Mouse (Mus musculus) ES-Bruce4 (cell line): ENCODE results near the gene Gm10031. TPM values are rescaled to one million over a fixed set of nuclear protein-coding genes. Genes with fewer than 3 reads are reported as not detected.

Source experiments
- H3K27ac ChIP-seq: 2 replicates; pipeline ENCODE4 v1.5.1; 2012; ENCODE audit warnings: low read length, inconsistent platforms; ENCODE audit not compliant: insufficient read depth
- H3K27me3 ChIP-seq: 2 replicates; pipeline ENCODE4 v1.6.1; 2012; ENCODE audit warnings: mild to moderate bottlenecking, low read length, inconsistent platforms; ENCODE audit not compliant: control insufficient read depth, poor library complexity, insufficient read depth, severe bottlenecking
- H3K36me3 ChIP-seq: 2 replicates; pipeline ENCODE4 v1.6.1; 2012; ENCODE audit warnings: inconsistent platforms, mild to moderate bottlenecking, low read length, moderate library complexity; ENCODE audit not compliant: control insufficient read depth, poor library complexity, insufficient read depth, severe bottlenecking
- H3K4me1 ChIP-seq: one replicate; pipeline ENCODE4 v1.8.1; 2011; ENCODE audit warnings: low read length; ENCODE audit not compliant: control insufficient read depth, insufficient read depth
- H3K4me3 ChIP-seq: 2 replicates; pipeline ENCODE4 v1.5.1; 2011; ENCODE audit warnings: low read depth, mild to moderate bottlenecking, low read length
- H3K9ac ChIP-seq: 2 replicates; pipeline ENCODE4 v1.6.1; 2012; ENCODE audit warnings: low read depth, mild to moderate bottlenecking, inconsistent platforms; ENCODE audit not compliant: poor library complexity, severe bottlenecking
- H3K9me3 ChIP-seq: replicated peaks from 2 replicates; pipeline ENCODE4 v1.6.1; 2012; ENCODE audit warnings: mild to moderate bottlenecking, low read length, inconsistent platforms; ENCODE audit not compliant: control insufficient read depth, poor library complexity, insufficient read depth, severe bottlenecking
- CTCF ChIP-seq: IDR thresholded peaks from one replicate; pipeline ENCODE4 v1.8.1; 2011; ENCODE audit warnings: low read depth, low read length
- EP300 ChIP-seq: IDR thresholded peaks from 2 replicates; pipeline ENCODE4 v1.6.1; 2011; ENCODE audit warnings: low read depth, low read length; ENCODE audit not compliant: insufficient read depth
- POLR2A ChIP-seq: IDR thresholded peaks from one replicate; pipeline ENCODE4 v1.8.1; 2011; ENCODE audit warnings: low read length; ENCODE audit not compliant: insufficient read depth
- polyA plus RNA-seq: library from polyadenylated mRNA; stranded (reverse); fragments of >200 nt; gene quantifications from 2 replicates; pipeline ENCODE4 v1.2.4, GENCODE M21; 2011; ENCODE audit warnings: low read depth; ENCODE audit not compliant: missing spikeins, insufficient read depth, insufficient read length

Gm10031 gene
- polyA plus RNA-seq, 1 experiment, result 29.7 TPM

DNA sequence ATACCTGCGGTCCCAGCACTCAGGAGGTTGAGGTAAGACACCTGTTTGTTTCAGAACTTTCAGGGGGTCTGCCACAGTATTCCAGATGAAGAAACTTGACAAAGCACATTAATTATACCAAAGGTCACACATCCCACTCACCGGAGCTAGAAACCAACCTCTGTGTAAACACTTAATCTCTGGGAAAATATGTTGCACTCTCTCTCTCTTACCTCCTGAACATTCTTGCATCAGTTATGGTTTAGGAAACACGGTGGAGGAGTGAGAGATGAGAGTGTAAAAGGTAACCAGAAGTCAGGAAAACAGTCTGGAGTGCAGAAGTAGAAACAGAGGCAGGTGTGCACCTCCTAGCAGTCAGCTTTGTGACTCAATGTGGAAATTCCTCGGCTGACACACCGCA lies 35.8 kb upstream of the Gm10031 start:
- Histone ChIP-seq H3K4me1 (no peaks in the 10 kb centered on the region), H3K27me3 (no peaks in the 10 kb centered on the region), H3K9ac (no peak overlapping the region), H3K4me3 (no peak overlapping the region), H3K9me3 (no peaks in the 10 kb centered on the region), H3K27ac (no peak overlapping the region), H3K36me3 (no peaks in the 10 kb centered on the region)
- TF ChIP-seq EP300, result no peak
- TF ChIP-seq CTCF, result no peak
- TF ChIP-seq POLR2A, result no peak

GRCm38 (mm10) chr1:156491226-156491796 lies 32.5 kb upstream of the Gm10031 start:
- Histone ChIP-seq H3K36me3 (no peaks in the 10 kb centered on the region), H3K4me1 (no peaks in the 10 kb centered on the region), H3K27me3 (no peaks in the 10 kb centered on the region), H3K27ac (no peak overlapping the region), H3K9me3 (no peaks in the 10 kb centered on the region), H3K4me3 (no peak overlapping the region), H3K9ac (no peak overlapping the region)
- TF ChIP-seq POLR2A, result no peak
- TF ChIP-seq CTCF, result no peak
- TF ChIP-seq EP300, result no peak

GRCm38 (mm10) chr1:156495025-156495424 lies 28.8 kb upstream of the Gm10031 start:
- no peaks in the 10 kb centered on the region for H3K36me3 ChIP-seq
- H3K9me3 ChIP-seq, result no peaks in the 10 kb centered on the region
- H3K27me3 ChIP-seq, result no peaks in the 10 kb centered on the region
- TF ChIP-seq POLR2A (no peak), EP300 (no peak), CTCF (no peak)
- no peaks in the 10 kb centered on the region for H3K4me1 ChIP-seq
- no peak overlapping the region for H3K27ac ChIP-seq
- no peak overlapping the region for H3K4me3 ChIP-seq
- no peak overlapping the region for H3K9ac ChIP-seq

DNA sequence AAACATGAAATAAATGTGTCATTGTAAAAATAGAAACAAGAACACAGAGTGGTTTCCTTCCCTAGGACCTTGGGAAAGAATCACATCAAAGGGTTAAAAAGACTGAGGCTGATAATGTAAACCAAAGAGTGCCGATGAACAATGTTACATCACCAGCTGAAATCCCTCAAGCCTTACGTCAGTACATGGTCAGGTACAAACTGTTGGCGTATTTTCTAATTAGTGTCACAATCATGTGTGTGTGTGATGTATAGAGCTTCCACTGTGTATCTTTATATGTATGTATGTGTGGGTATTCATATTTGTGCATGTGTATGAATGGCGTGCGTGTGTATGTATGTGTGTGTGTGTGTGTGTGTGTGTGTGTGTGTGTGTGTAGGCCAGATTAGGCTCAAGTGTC lies 26.9 kb upstream of the Gm10031 start:
- H3K27ac ChIP-seq, result no peak overlapping the region
- H3K4me3 ChIP-seq, result no peak overlapping the region
- no peak overlapping the region for H3K9ac ChIP-seq
- H3K27me3 ChIP-seq, result no peaks in the 10 kb centered on the region
- H3K36me3 ChIP-seq, result no peaks in the 10 kb centered on the region
- no peak for TF ChIP-seq POLR2A
- TF ChIP-seq CTCF, result no peak
- no peak for TF ChIP-seq EP300
- no peaks in the 10 kb centered on the region for H3K9me3 ChIP-seq
- H3K4me1 ChIP-seq, result no peaks in the 10 kb centered on the region

DNA sequence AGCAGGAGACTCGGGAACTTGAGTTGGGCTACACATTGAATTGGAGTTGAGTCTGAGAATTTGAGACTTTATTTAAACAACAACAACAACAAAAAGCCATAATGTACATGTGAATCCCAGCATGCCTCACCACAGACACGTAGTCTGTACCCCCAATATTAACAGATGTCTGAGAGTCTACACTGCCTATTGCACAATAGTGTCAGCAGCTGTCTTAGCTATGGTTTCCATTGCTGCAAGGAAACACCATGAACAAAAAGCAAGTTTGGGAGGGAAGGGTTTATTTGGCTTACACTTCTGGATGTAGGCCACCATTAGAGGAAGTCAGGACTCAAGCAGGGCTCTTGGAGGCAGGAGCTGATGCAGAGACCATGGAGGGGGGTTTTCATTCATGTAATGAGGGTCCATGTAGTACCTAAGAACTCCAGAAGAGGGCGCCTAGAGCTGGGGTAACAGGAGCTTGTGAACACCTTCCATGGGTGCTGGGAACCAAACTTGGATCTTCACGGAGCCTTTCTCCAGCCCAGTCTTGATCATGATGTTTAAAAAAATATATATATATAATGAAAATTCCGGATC lies 18.8 kb upstream of the Gm10031 start:
- no peak for TF ChIP-seq POLR2A
- TF ChIP-seq EP300, result no peak
- no peak for TF ChIP-seq CTCF
- Histone ChIP-seq H3K4me3 (no peak overlapping the region), H3K27ac (no peak overlapping the region), H3K36me3 (no peaks in the 10 kb centered on the region), H3K4me1 (no peaks in the 10 kb centered on the region), H3K9me3 (no peaks in the 10 kb centered on the region), H3K27me3 (no peaks in the 10 kb centered on the region), H3K9ac (no peak overlapping the region)

DNA sequence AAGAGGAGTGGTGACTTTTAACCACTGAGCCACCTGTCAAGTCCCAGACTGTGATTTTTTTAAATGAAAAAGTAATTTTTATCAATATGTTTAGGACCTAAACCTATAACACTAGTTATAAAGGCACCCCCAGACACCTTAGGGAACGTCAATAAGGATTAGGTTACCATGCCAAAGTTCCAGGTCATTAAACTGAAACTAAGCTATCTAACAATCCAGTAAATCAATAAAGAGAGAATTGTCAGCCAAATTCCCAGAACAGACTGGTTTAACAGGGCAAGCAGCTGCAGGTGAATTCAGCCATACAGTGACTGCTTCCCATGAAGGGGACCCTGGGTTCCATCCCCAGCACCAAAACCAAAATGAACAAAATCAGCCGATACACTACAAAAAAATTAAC lies 17.9 kb upstream of the Gm10031 start:
- Histone ChIP-seq H3K9ac (no peak overlapping the region), H3K27me3 (no peaks in the 10 kb centered on the region), H3K4me3 (no peak overlapping the region), H3K27ac (no peak overlapping the region), H3K4me1 (no peaks in the 10 kb centered on the region), H3K36me3 (no peaks in the 10 kb centered on the region), H3K9me3 (no peaks in the 10 kb centered on the region)
- TF ChIP-seq EP300 (no peak), POLR2A (no peak)
